Mouse (Mus musculus) hindbrain, embryonic 13.5 days (tissue): Measurements from ENCODE around the gene Dusp10. TPM values are rescaled to one million over a fixed set of nuclear protein-coding genes. Genes with fewer than 3 reads are reported as not detected.

Source experiments
- ATAC-seq: fragments of 200-750 bp; cut with Nextera tagmentation; 2 replicates; pipeline ENCODE4 v1.8.0; 2017; ENCODE audit warnings: moderate TSS enrichment; ENCODE audit not compliant: low FRiP score
- H3K27ac ChIP-seq: fragments of 300-500 bp; sonication (generic); 2 replicates; pipeline ENCODE4 v1.5.1; 2015; ENCODE audit warnings: inconsistent platforms, mild to moderate bottlenecking, moderate library complexity
- H3K27me3 ChIP-seq: fragments of 300-500 bp; sonication (generic); 2 replicates; pipeline ENCODE4 v1.6.1; 2015; ENCODE audit warnings: mild to moderate bottlenecking, inconsistent platforms
- H3K36me3 ChIP-seq: fragments of 300-500 bp; sonication (generic); 2 replicates; pipeline ENCODE4 v1.6.1; 2015; ENCODE audit warnings: mild to moderate bottlenecking, inconsistent platforms
- H3K4me1 ChIP-seq: fragments of 300-500 bp; sonication (generic); replicated peaks from 2 replicates; pipeline ENCODE4 v1.6.1; 2015; ENCODE audit warnings: inconsistent platforms
- H3K4me2 ChIP-seq: fragments of 300-500 bp; sonication (generic); 2 replicates; pipeline ENCODE4 v1.6.1; 2015; ENCODE audit warnings: inconsistent platforms, mild to moderate bottlenecking, moderate library complexity
- H3K4me3 ChIP-seq: fragments of 300-500 bp; sonication (generic); 2 replicates; pipeline ENCODE4 v1.5.1; 2015; ENCODE audit warnings: mild to moderate bottlenecking, inconsistent platforms
- H3K9ac ChIP-seq: fragments of 300-500 bp; sonication (generic); 2 replicates; pipeline ENCODE4 v1.6.1; 2015; ENCODE audit warnings: mild to moderate bottlenecking, inconsistent platforms
- H3K9me3 ChIP-seq: fragments of 300-500 bp; sonication (generic); 2 replicates; pipeline ENCODE4 v1.6.1; 2016; ENCODE audit warnings: inconsistent platforms
- WGBS: fragments of 180-500 bp; shearing (Covaris S2); methylation state at CpG from one replicate; pipeline ENCODE4 v1.1.7; 2015; 5-methylcytosine and 5-hydroxymethylcytosine counted together
- polyA plus RNA-seq: library from polyadenylated mRNA; unstranded; fragments of >200 nt; fragmentation: Nextera tagmentation; extraction: Ambion mirVana; gene quantifications from 2 replicates; pipeline ENCODE4 v1.2.1, GENCODE M21; 2015

Gene Dusp10
- polyA plus RNA-seq, 1 experiment from 2014 or later = 4.7 TPM

- H3K9me3 ChIP-seq = no peaks in the 10 kb centered on the region
- WGBS = 92% methylated on average over 9 of the region's 9 CpGs
- no peaks in the 10 kb centered on the region for H3K36me3 ChIP-seq
- H3K27ac ChIP-seq = no peak overlapping the region
- no peak overlapping the region for H3K4me3 ChIP-seq
- ATAC-seq = no peak
- H3K4me1 ChIP-seq = peaks cover 7% of the 10 kb centered on the region
- no peak overlapping the region for H3K9ac ChIP-seq
- no peak overlapping the region for H3K4me2 ChIP-seq
- no peaks in the 10 kb centered on the region for H3K27me3 ChIP-seq
Observed at GRCm38 (mm10) chr1:184047818-184048217, 34.7 kb downstream of the Dusp10 start.

GRCm38 (mm10) chr1:184048675-184049418 is 35.7 kb downstream of the Dusp10 start:
- Histone ChIP-seq H3K27me3 (no peaks in the 10 kb centered on the region), H3K4me1 (peaks cover 7% of the 10 kb centered on the region), H3K9ac (no peak overlapping the region), H3K27ac (no peak overlapping the region), H3K36me3 (no peaks in the 10 kb centered on the region), H3K4me3 (no peak overlapping the region), H3K9me3 (no peaks in the 10 kb centered on the region), H3K4me2 (no peak overlapping the region)
- WGBS = 84% methylated on average over 10 of the region's 10 CpGs
- no peak for ATAC-seq

- 82% methylated on average over 1 of the region's 1 CpGs for WGBS
- no peak for ATAC-seq
Observed at GRCm38 (mm10) chr1:184051286-184051685, 38.2 kb downstream of the Dusp10 start.

GRCm38 (mm10) chr1:184051824-184052223 is 38.7 kb downstream of the Dusp10 start:
- Histone ChIP-seq H3K4me3 (no peak overlapping the region), H3K27ac (no peak overlapping the region), H3K4me1 (peaks cover 7% of the 10 kb centered on the region), H3K9ac (no peak overlapping the region), H3K9me3 (no peaks in the 10 kb centered on the region), H3K27me3 (no peaks in the 10 kb centered on the region), H3K4me2 (no peak overlapping the region), H3K36me3 (no peaks in the 10 kb centered on the region)
- 52% methylated on average over 6 of the region's 6 CpGs for WGBS
- ATAC-seq = no peak

More at GRCm38 (mm10) chr1:184051286-184051685, 38.2 kb downstream of the Dusp10 start:
- H3K9ac ChIP-seq = no peak overlapping the region
- no peak overlapping the region for H3K27ac ChIP-seq
- peaks cover 7% of the 10 kb centered on the region for H3K4me1 ChIP-seq
- no peak overlapping the region for H3K4me3 ChIP-seq
- no peaks in the 10 kb centered on the region for H3K9me3 ChIP-seq
- no peaks in the 10 kb centered on the region for H3K36me3 ChIP-seq
- H3K4me2 ChIP-seq = no peak overlapping the region
- H3K27me3 ChIP-seq = no peaks in the 10 kb centered on the region

- H3K4me1 ChIP-seq = peaks cover 7% of the 10 kb centered on the region
- H3K36me3 ChIP-seq = no peaks in the 10 kb centered on the region
- H3K9ac ChIP-seq = no peak overlapping the region
- H3K9me3 ChIP-seq = no peaks in the 10 kb centered on the region
- no peak overlapping the region for H3K27ac ChIP-seq
- no peak for ATAC-seq
- no peak overlapping the region for H3K4me3 ChIP-seq
- no peak overlapping the region for H3K4me2 ChIP-seq
- WGBS = 80% methylated on average over 4 of the region's 4 CpGs
- no peaks in the 10 kb centered on the region for H3K27me3 ChIP-seq
Observed at GRCm38 (mm10) chr1:184052331-184052730, 39.2 kb downstream of the Dusp10 start.

- Histone ChIP-seq H3K4me3 (no peak overlapping the region), H3K4me2 (no peak overlapping the region), H3K27me3 (no peaks in the 10 kb centered on the region), H3K27ac (no peak overlapping the region), H3K9me3 (no peaks in the 10 kb centered on the region), H3K4me1 (peaks cover 7% of the 10 kb centered on the region), H3K9ac (no peak overlapping the region), H3K36me3 (no peaks in the 10 kb centered on the region)
- no peak for ATAC-seq
- WGBS = 88% methylated on average over 4 of the region's 4 CpGs
Observed at GRCm38 (mm10) chr1:184053141-184053540, 40.0 kb downstream of the Dusp10 start.

- Histone ChIP-seq H3K4me1 (peaks cover 7% of the 10 kb centered on the region), H3K4me2 (no peak overlapping the region), H3K27ac (no peak overlapping the region), H3K9me3 (no peaks in the 10 kb centered on the region), H3K4me3 (no peak overlapping the region), H3K9ac (no peak overlapping the region), H3K27me3 (no peaks in the 10 kb centered on the region), H3K36me3 (no peaks in the 10 kb centered on the region)
- WGBS = 92% methylated on average over 4 of the region's 4 CpGs
- no peak for ATAC-seq
Observed at GRCm38 (mm10) chr1:184053711-184054110, 40.6 kb downstream of the Dusp10 start.

GRCm38 (mm10) chr1:184054176-184054575 is 41.1 kb downstream of the Dusp10 start:
- Histone ChIP-seq H3K27ac (no peak overlapping the region), H3K4me1 (peaks cover 7% of the 10 kb centered on the region), H3K4me3 (no peak overlapping the region), H3K9me3 (no peaks in the 10 kb centered on the region), H3K27me3 (no peaks in the 10 kb centered on the region), H3K36me3 (no peaks in the 10 kb centered on the region), H3K4me2 (no peak overlapping the region), H3K9ac (no peak overlapping the region)
- WGBS = 95% methylated on average over 2 of the region's 2 CpGs
- no peak for ATAC-seq

- WGBS = 80% methylated on average over 8 of the region's 8 CpGs
- Histone ChIP-seq H3K4me1 (no peaks in the 10 kb centered on the region), H3K36me3 (no peaks in the 10 kb centered on the region), H3K27ac (no peak overlapping the region), H3K27me3 (no peaks in the 10 kb centered on the region), H3K9ac (no peak overlapping the region), H3K4me2 (no peak overlapping the region), H3K4me3 (no peak overlapping the region), H3K9me3 (no peaks in the 10 kb centered on the region)
- no peak for ATAC-seq
Observed at GRCm38 (mm10) chr1:184058206-184058605, 45.1 kb downstream of the Dusp10 start.

GRCm38 (mm10) chr1:184059814-184060213 is 46.7 kb downstream of the Dusp10 start:
- Histone ChIP-seq H3K9me3 (no peaks in the 10 kb centered on the region), H3K27me3 (no peaks in the 10 kb centered on the region), H3K36me3 (no peaks in the 10 kb centered on the region), H3K4me3 (no peak overlapping the region), H3K4me2 (no peak overlapping the region), H3K4me1 (no peaks in the 10 kb centered on the region), H3K27ac (no peak overlapping the region), H3K9ac (no peak overlapping the region)
- ATAC-seq = no peak
- 91% methylated on average over 3 of the region's 3 CpGs for WGBS

- H3K27ac ChIP-seq = no peak overlapping the region
- 0 out of 2 replicates have a peak, but pooled peaks cover under 1% of the 10 kb centered on the region for H3K4me1 ChIP-seq
- H3K36me3 ChIP-seq = no peaks in the 10 kb centered on the region
- no peak overlapping the region for H3K9ac ChIP-seq
- H3K4me2 ChIP-seq = no peak overlapping the region
- no peak overlapping the region for H3K4me3 ChIP-seq
- no peak for ATAC-seq
- no peaks in the 10 kb centered on the region for H3K9me3 ChIP-seq
- WGBS = 81% methylated on average over 7 of the region's 9 CpGs
- H3K27me3 ChIP-seq = no peaks in the 10 kb centered on the region
Observed at GRCm38 (mm10) chr1:184060381-184060780, 47.3 kb downstream of the Dusp10 start.

GRCm38 (mm10) chr1:184060828-184061734 is 48.0 kb downstream of the Dusp10 start:
- WGBS = 77% methylated on average over 4 of the region's 4 CpGs
- no peak for ATAC-seq

More at GRCm38 (mm10) chr1:184060828-184061734, 48.0 kb downstream of the Dusp10 start:
- no peaks in the 10 kb centered on the region for H3K9me3 ChIP-seq
- no peaks in the 10 kb centered on the region for H3K27me3 ChIP-seq
- H3K4me3 ChIP-seq = no peak overlapping the region
- H3K4me2 ChIP-seq = no peak overlapping the region
- no peak overlapping the region for H3K9ac ChIP-seq
- no peak overlapping the region for H3K27ac ChIP-seq
- H3K36me3 ChIP-seq = no peaks in the 10 kb centered on the region
- H3K4me1 ChIP-seq = peaks cover 8% of the 10 kb centered on the region
